ENCODE assay signal across 7 mouse cellular contexts in the genomic region with DNA sequence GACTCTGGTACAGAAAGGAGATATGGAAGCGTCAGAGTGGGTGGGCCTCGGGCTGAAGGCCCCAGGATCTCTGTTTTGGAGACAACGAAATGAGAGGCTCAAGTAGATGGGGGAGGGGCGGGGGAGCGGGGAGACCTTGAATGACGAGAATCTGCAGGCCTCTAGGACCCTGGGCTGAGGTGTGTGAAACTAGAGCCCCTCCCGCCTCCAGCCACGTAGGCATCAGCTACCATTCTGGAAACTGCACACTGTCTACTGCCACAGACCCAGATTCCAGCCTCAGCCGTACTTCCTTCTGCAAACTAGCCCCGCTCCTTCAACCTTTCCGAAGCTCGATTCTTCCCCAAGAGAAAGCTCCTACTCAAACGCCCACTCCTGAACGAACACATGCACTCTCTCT. TPM values are rescaled to one million over a fixed set of nuclear protein-coding genes. Genes with fewer than 3 reads are reported as not detected.
DNase-seq lines count a peak whose midpoint lies in the region; ATAC-seq lines count a peak whose summit lies in the region.

No protein-coding gene starts in this region.

- peak overlapping the region; percentile 94 for H3K4me2 ChIP-seq in lung, embryonic 15.5 days
- H3K4me2 ChIP-seq in hindbrain, embryonic 14.5 days (replicated peaks): peak overlapping the region; percentile 83

- H3K27ac ChIP-seq in lung, embryonic 15.5 days: peak overlapping the region; percentile 93; the same call in 1 of the 2 replicates
- H3K27ac ChIP-seq in hindbrain, embryonic 14.5 days: peak overlapping the region; percentile 98
- H3K27ac ChIP-seq in midbrain, embryonic 10.5 days (replicated peaks): peak overlapping the region; percentile 92

- H3K9ac ChIP-seq in lung, embryonic 15.5 days: no peak overlapping the region; the same call in 1 of the 2 replicates
- peak overlapping the region; percentile 96 for H3K9ac ChIP-seq in hindbrain, embryonic 14.5 days

- peaks cover 23% of the 10 kb centered on the region for H3K27me3 ChIP-seq in lung, embryonic 15.5 days
- no peaks in the 10 kb centered on the region for H3K27me3 ChIP-seq in hindbrain, embryonic 14.5 days (ENCODE audit: control insufficient read depth, insufficient read depth, low read length)
- H3K27me3 ChIP-seq in midbrain, embryonic 10.5 days (ENCODE audit: low read depth, poor library complexity, severe bottlenecking): peaks cover 34% of the 10 kb centered on the region

- DNase-seq in lung, postnatal 25 days (ENCODE audit: low spot score): no peak
- DNase-seq in embryo, embryonic 10 days (ENCODE audit: low spot score): peak; percentile 82
- peak; percentile 78 for DNase-seq in hindbrain, embryonic 14.5 days (ENCODE audit: low spot score)
- DNase-seq in midbrain, embryonic 10.5 days (ENCODE audit: low spot score): peak; percentile 52
- peak; percentile 60 for DNase-seq in telencephalon, adult 2 months (ENCODE audit: low read depth, low spot score)
- no peak for DNase-seq in adrenal gland, adult 2 months

- peak overlapping the region; percentile 85 for H3K4me3 ChIP-seq in lung, embryonic 15.5 days
- H3K4me3 ChIP-seq in hindbrain, embryonic 14.5 days (replicated peaks; ENCODE audit: low read length): peak overlapping the region; percentile 71
- peak overlapping the region; percentile 70 for H3K4me3 ChIP-seq in midbrain, embryonic 10.5 days

- 0 out of 2 replicates have a peak, but pooled peaks have one; percentile 29 for ATAC-seq in lung, embryonic 15.5 days (ENCODE audit: borderline replicate concordance, extremely low read depth, low FRiP score, low TSS enrichment)
- peak; percentile 75 for ATAC-seq in hindbrain, embryonic 14.5 days (ENCODE audit: low FRiP score)

- H3K9me3 ChIP-seq in lung, embryonic 15.5 days: no peaks in the 10 kb centered on the region
- H3K9me3 ChIP-seq in hindbrain, embryonic 14.5 days (ENCODE audit: control insufficient read depth, low read length): no peaks in the 10 kb centered on the region
- H3K9me3 ChIP-seq in midbrain, embryonic 10.5 days (replicated peaks): no peaks in the 10 kb centered on the region

- 0 out of 2 replicates have a peak, but pooled peaks cover 6% of the 10 kb centered on the region for H3K36me3 ChIP-seq in lung, embryonic 15.5 days
- H3K36me3 ChIP-seq in hindbrain, embryonic 14.5 days (replicated peaks; ENCODE audit: control insufficient read depth, insufficient read depth): peaks cover 29% of the 10 kb centered on the region
- peaks cover 27% of the 10 kb centered on the region for H3K36me3 ChIP-seq in midbrain, embryonic 10.5 days

- 11% methylated on average over 14 of the region's 14 CpGs for WGBS in lung, embryonic 15.5 days
- WGBS in hindbrain, embryonic 14.5 days: 6% methylated on average over 14 of the region's 14 CpGs
- WGBS in midbrain, embryonic 10.5 days: 5% methylated on average over 14 of the region's 14 CpGs

- peaks cover 38% of the 10 kb centered on the region for H3K4me1 ChIP-seq in lung, embryonic 15.5 days
- peaks cover 34% of the 10 kb centered on the region for H3K4me1 ChIP-seq in hindbrain, embryonic 14.5 days (replicated peaks; ENCODE audit: control insufficient read depth, insufficient read depth, low read length)
- peaks cover 59% of the 10 kb centered on the region for H3K4me1 ChIP-seq in midbrain, embryonic 10.5 days

RNA-seq across cellular contexts. Expression of gene P3h3, which starts 1.2 kb away (rescaled TPM):
- polyA plus RNA-seq in lung, embryonic 15.5 days (2015; fragmentation: Nextera tagmentation; extraction: Ambion mirVana): 23.9 and 26.9 TPM in 2 replicates
- polyA plus RNA-seq in hindbrain, embryonic 14.5 days (2014; fragmentation: Nextera tagmentation; extraction: Ambion mirVana): 13.3 and 17.6 TPM in 2 replicates
- 8.3 and 9.9 TPM in 2 replicates for polyA plus RNA-seq in midbrain, embryonic 10.5 days (2016; fragmentation: Nextera tagmentation; extraction: Ambion mirVana)
- 10 to 100 TPM; 16.8 to 23.6 TPM for total RNA-seq in adrenal gland, adult 2 months (2021)
- polyA plus RNA-seq in adrenal gland, adult 2 months (2012; rRNA removed): 42.6 and 48.6 TPM in 2 replicates

RNA-seq across cellular contexts. Expression of gene Gpr162, which starts 7.5 kb away (rescaled TPM):
- 0.54 and 0.59 TPM in 2 replicates for polyA plus RNA-seq in lung, embryonic 15.5 days (2015; fragmentation: Nextera tagmentation; extraction: Ambion mirVana)
- 16.6 and 17.6 TPM in 2 replicates for polyA plus RNA-seq in hindbrain, embryonic 14.5 days (2014; fragmentation: Nextera tagmentation; extraction: Ambion mirVana)
- 2.8 and 3.6 TPM in 2 replicates for polyA plus RNA-seq in midbrain, embryonic 10.5 days (2016; fragmentation: Nextera tagmentation; extraction: Ambion mirVana)
- total RNA-seq in adrenal gland, adult 2 months (2021): 1 to 10 TPM; 1.1 to 2.5 TPM
- polyA plus RNA-seq in adrenal gland, adult 2 months (2012; rRNA removed): 1.9 and 2.4 TPM in 2 replicates

RNA-seq across cellular contexts. Expression of gene Gnb3, which starts 16.2 kb away (rescaled TPM):
- polyA plus RNA-seq in lung, embryonic 15.5 days (2015; fragmentation: Nextera tagmentation; extraction: Ambion mirVana): 0.38 and 1.1 TPM in 2 replicates
- polyA plus RNA-seq in hindbrain, embryonic 14.5 days (2014; fragmentation: Nextera tagmentation; extraction: Ambion mirVana): 0.21 and 1.2 TPM in 2 replicates
- 0.89 and 3.4 TPM in 2 replicates for polyA plus RNA-seq in midbrain, embryonic 10.5 days (2016; fragmentation: Nextera tagmentation; extraction: Ambion mirVana)
- total RNA-seq in adrenal gland, adult 2 months (2021): 10 to 100 TPM in 1 of 2 experiments, 1 to 10 TPM in 1; 6.7 to 12.2 TPM
- polyA plus RNA-seq in adrenal gland, adult 2 months (2012; rRNA removed): 9.2 and 11.9 TPM in 2 replicates

RNA-seq across cellular contexts. Expression of gene Cdca3, which starts 27.0 kb away (rescaled TPM):
- polyA plus RNA-seq in lung, embryonic 15.5 days (2015; fragmentation: Nextera tagmentation; extraction: Ambion mirVana): 188 and 197 TPM in 2 replicates
- 29.3 and 36.2 TPM in 2 replicates for polyA plus RNA-seq in hindbrain, embryonic 14.5 days (2014; fragmentation: Nextera tagmentation; extraction: Ambion mirVana)
- polyA plus RNA-seq in midbrain, embryonic 10.5 days (2016; fragmentation: Nextera tagmentation; extraction: Ambion mirVana): 258 and 273 TPM in 2 replicates
- total RNA-seq in adrenal gland, adult 2 months (2021): 1 to 10 TPM; 2.2 to 3.9 TPM
- polyA plus RNA-seq in adrenal gland, adult 2 months (2012; rRNA removed): 5.9 and 8.6 TPM in 2 replicates

RNA-seq across cellular contexts. Expression of gene Usp5, which starts 27.0 kb away (rescaled TPM):
- polyA plus RNA-seq in lung, embryonic 15.5 days (2015; fragmentation: Nextera tagmentation; extraction: Ambion mirVana): 149 and 152 TPM in 2 replicates
- polyA plus RNA-seq in hindbrain, embryonic 14.5 days (2014; fragmentation: Nextera tagmentation; extraction: Ambion mirVana): 180 and 182 TPM in 2 replicates
- polyA plus RNA-seq in midbrain, embryonic 10.5 days (2016; fragmentation: Nextera tagmentation; extraction: Ambion mirVana): 212 and 228 TPM in 2 replicates
- total RNA-seq in adrenal gland, adult 2 months (2021): 100 to 1,000 TPM; 103 to 132 TPM
- 102 and 111 TPM in 2 replicates for polyA plus RNA-seq in adrenal gland, adult 2 months (2012; rRNA removed)

Comparison
In these comparisons a context has a peak if more than half of its experiments do, and no peak if none do; other contexts are left out.
1. DNase-seq: peak in embryo, embryonic 10 days (single experiment), hindbrain, embryonic 14.5 days (single experiment), midbrain, embryonic 10.5 days (single experiment) and telencephalon, adult 2 months (single experiment); none in lung, postnatal 25 days (single experiment) and adrenal gland, adult 2 months (single experiment).
2. Peak in every context shown above with its lines, with median percentiles within 50 percentile points of each other: H3K27ac ChIP-seq and H3K4me3 ChIP-seq.